Mouse (Mus musculus): ENCODE measurements at regions not wholly inside any gene's neighbourhood (a gene's known extent, or its start where the extent isn't known, plus 50 kb on each side); places are given as distances from the start of the nearest gene placed in this dataset.

GRCm38 (mm10) chr10:91685164-91686027, 504.3 kb upstream of the Tmpo start:
- no peak for TF ChIP-seq CTCF (IDR thresholded peaks at IDR 0.05 in 2 of 3, conservative IDR thresholded peaks at IDR 0.05 in 1 of 3; ENCODE audit: control insufficient read depth in 1 of 3, insufficient read depth in 1 of 3, low read depth in 2 of 3, low read length in 3 of 3, poor library complexity in 1 of 3, severe bottlenecking in 1 of 3)
- no peak for TF ChIP-seq GATA1 (IDR thresholded peaks at IDR 0.05; ENCODE audit: low read depth, low read length)
- TF ChIP-seq MAFK (IDR thresholded peaks at IDR 0.05; ENCODE audit: borderline replicate concordance, low read depth, low read length), result no peak
- no peak for TF ChIP-seq POLR2A (IDR thresholded peaks at IDR 0.05; ENCODE audit: control insufficient read depth in 1 of 2, insufficient read depth in 1 of 2, low read depth in 1 of 2, low read length in 2 of 2, poor library complexity in 1 of 2)
- no peak for TF ChIP-seq CHD1 (IDR thresholded peaks at IDR 0.05; ENCODE audit: low read depth, low read length)
